Mouse (Mus musculus): ENCODE results near the gene Trpc1. TPM values are rescaled to one million over a fixed set of nuclear protein-coding genes. Genes with fewer than 3 reads are reported as not detected.

The Trpc1 gene
- total RNA-seq, 2 experiments from 2014 or later = 44.6 to 50.8 TPM

DNA sequence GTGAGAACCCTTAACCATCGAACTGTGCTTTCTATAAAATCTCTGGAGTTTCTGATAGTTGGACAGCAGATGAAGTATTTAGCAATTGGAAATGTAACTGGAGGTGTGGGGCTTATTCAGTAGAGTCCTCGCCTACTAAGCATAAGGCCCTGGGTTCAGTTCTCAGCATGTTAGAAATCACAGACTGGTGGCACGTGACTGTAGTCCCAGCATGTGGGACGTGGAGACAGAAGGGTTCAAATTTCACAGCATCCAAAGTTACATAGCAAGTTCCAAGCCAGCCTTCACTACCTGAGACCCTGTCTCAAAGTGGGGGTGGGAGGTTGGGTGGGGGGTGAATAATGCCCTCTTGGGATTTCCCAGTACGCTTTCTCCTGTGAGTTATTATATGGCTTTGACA lies 81.9 kb downstream of the Trpc1 start:
- intact Hi-C loops (cut with DNase I) = no loop called here
- Histone ChIP-seq H3K27ac (no peak overlapping the region), H3K4me3 (no peak overlapping the region)
- no peak for DNase-seq (ENCODE audit: extremely low spot score in 1 of 2, low spot score in 2 of 2)
- no peak for TF ChIP-seq CTCF (IDR thresholded peaks at IDR 0.05)

DNA sequence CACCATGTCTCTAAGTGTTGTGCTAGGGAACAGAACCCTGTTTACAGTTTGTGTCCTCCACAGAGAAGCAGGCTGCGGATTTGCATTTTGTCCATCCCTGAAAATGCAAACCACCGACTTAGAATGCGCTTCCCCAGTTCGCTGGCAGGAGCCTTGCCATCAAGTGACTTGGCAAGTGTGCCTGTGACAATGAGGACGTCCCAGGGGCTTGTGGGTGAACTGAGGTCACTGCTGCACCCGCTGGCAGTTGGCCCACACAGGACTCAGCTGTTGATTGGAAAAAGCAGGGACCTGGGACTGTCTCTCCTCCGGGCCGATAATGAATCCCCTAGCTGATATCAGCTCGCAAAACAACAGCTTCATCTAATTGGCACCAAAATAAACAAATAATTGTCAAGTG lies 82.3 kb downstream of the Trpc1 start:
- TF ChIP-seq CTCF (IDR thresholded peaks at IDR 0.05) = no peak

DNA sequence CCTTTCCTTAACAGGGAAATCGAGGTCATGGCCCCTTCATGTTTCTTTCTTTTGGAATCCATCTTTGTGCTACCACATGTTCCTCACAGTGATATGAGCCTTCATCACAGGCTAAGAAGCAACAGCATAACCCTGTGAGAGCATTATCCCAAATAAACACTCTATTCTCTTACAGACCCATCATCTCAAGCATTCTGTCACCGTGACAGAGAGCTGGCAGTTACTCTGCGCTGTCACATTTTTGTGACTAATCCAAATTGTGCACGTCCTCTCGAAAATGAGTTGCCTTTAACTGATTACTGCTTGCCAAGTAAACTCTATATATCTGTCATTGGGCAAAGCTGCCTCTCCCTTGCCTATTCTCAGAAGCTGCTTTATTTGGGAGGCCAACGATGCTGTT lies 84.3 kb downstream of the Trpc1 start:
- Histone ChIP-seq H3K4me3 (no peak overlapping the region), H3K27ac (no peak overlapping the region)
- no peak for DNase-seq (ENCODE audit: extremely low spot score in 1 of 2, low spot score in 2 of 2)
- intact Hi-C loops (cut with DNase I) = no loop called here
- TF ChIP-seq CTCF (IDR thresholded peaks at IDR 0.05) = no peak

More for the DNA sequence above, 82.3 kb downstream of the Trpc1 start:
- intact Hi-C loops (cut with DNase I) = no loop called here
- H3K4me3 ChIP-seq = no peak overlapping the region
- DNase-seq (ENCODE audit: extremely low spot score in 1 of 2, low spot score in 2 of 2) = peak; percentile 22 to 30
- H3K27ac ChIP-seq = no peak overlapping the region

DNA sequence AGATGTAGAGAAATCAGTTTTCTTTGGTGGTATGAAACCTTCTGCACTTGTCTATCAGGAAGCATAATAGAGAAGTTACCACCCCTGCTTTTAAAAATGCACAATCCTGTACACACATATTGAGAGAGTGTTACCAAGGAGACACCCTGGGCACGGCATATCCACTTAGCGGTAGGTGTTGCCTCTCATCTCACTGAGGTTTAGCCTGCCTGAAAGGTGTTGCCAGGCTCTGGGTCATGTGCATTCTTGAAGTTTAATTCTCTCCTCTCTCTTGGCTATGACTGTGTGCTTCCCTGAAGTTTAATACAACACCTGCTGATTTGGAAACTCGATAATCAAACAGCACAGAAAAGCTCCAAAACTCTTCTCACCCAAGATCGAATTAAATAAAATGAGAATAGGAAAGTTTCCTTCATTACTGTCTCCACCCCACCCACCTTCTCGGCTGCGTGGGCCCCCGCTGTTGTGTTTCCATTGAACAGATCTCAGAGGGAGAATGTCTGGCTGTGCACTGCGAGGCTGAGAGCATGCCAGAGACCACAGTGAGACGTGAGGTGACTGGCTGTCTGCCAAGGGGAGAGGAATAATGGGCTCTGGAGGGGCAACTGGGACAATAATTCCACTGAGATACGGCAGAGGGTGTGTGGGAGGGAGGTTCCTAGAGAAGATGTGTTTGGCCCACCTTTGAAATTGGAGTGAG lies 85.7 kb downstream of the Trpc1 start:
- intact Hi-C loops (cut with DNase I) = no loop called here

DNA sequence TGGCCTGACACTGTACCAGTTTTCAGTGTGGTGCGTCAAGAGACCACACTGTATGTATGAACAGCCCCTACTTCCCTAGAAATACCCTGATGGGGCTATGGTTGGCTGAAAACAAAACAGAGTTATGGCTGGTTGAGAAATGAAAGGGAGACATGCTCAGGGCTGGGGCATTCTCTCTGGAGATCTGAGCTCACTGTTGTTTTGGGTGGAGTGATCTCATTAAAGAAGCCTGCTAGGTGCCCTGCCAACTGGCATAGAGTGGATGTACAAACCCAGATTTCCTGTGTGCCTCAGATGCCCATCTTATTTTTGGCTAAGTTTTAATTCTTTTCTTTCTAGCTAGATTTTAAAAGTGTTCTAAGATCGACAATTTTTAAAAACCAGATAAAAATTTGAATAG lies 92.2 kb downstream of the Trpc1 start:
- no peak for DNase-seq (ENCODE audit: extremely low spot score in 1 of 2, low spot score in 2 of 2)
- intact Hi-C loops (cut with DNase I) = no loop called here
- TF ChIP-seq CTCF (IDR thresholded peaks at IDR 0.05) = no peak
- Histone ChIP-seq H3K27ac (no peak overlapping the region), H3K4me3 (no peak overlapping the region)

More for the DNA sequence above, 85.7 kb downstream of the Trpc1 start:
- Histone ChIP-seq H3K27ac (no peak overlapping the region), H3K4me3 (no peak overlapping the region)
- TF ChIP-seq CTCF (IDR thresholded peaks at IDR 0.05) = no peak
- DNase-seq (ENCODE audit: extremely low spot score in 1 of 2, low spot score in 2 of 2) = peak; percentile 28 to 30

Other genes starting within 250 kb of the Trpc1 start
- 10 to 100 TPM; 67.6 to 69.0 TPM for gene U2surp, start 238.4 kb downstream of the Trpc1 start, total RNA-seq (2021)
- gene Paqr9, start 190.7 kb downstream of the Trpc1 start, total RNA-seq (2021) = 10 to 100 TPM; 35.8 to 36.2 TPM
- 1 to 10 TPM; 1.4 to 2.1 TPM for gene Pcolce2, start 112.8 kb downstream of the Trpc1 start, total RNA-seq (2021)
- 10 to 100 TPM in 1 of 2 experiments, 1 to 10 TPM in 1; 9.4 to 10.4 TPM for gene Pls1, start 94.9 kb upstream of the Trpc1 start, total RNA-seq (2021)
- gene Atr, start 107.2 kb upstream of the Trpc1 start, total RNA-seq (2021) = 10 to 100 TPM; 12.0 TPM
- 10 to 100 TPM; 26.2 to 27.4 TPM for gene Xrn1, start 204.4 kb upstream of the Trpc1 start, total RNA-seq (2021)